Mouse (Mus musculus): ENCODE measurements around the gene Catsperz. TPM values are rescaled to one million over a fixed set of nuclear protein-coding genes. Genes with fewer than 3 reads are reported as not detected.

Gene Catsperz
- total RNA-seq, 2 experiments from 2014 or later = 1.2 to 1.4 TPM

GRCm38 (mm10) chr19:6924461-6925306, 496 bp downstream of the Catsperz start:
- DNase-seq (ENCODE audit: low spot score in 2 of 2) = peak; percentile 67 to 82

GRCm38 (mm10) chr19:6922901-6923735, 2.1 kb downstream of the Catsperz start:
- no peak for DNase-seq (ENCODE audit: low spot score in 2 of 2)

- DNase-seq (ENCODE audit: low spot score in 2 of 2) = peak; percentile 96 to 100
These were observed 3.3 kb downstream of the Catsperz start, which contains the start of gene Esrra for GRCm38 (mm10) chr19:6921647-6922567. Gene Esrra (minus strand): TSS chr19:6921813.

- no peak for DNase-seq (ENCODE audit: low spot score in 2 of 2)
These were observed 4.2 kb downstream of the Catsperz start for GRCm38 (mm10) chr19:6920741-6921636.

- DNase-seq (ENCODE audit: low spot score in 2 of 2) = no peak
These were observed 5.1 kb downstream of the Catsperz start for GRCm38 (mm10) chr19:6919876-6920740.

- DNase-seq (ENCODE audit: low spot score in 2 of 2) = no peak
These were observed 5.7 kb downstream of the Catsperz start for GRCm38 (mm10) chr19:6919431-6919830.

- no peak for DNase-seq (ENCODE audit: low spot score in 2 of 2)
These were observed 6.9 kb downstream of the Catsperz start for GRCm38 (mm10) chr19:6918321-6918720.

GRCm38 (mm10) chr19:6916496-6916895, 8.7 kb downstream of the Catsperz start:
- DNase-seq (ENCODE audit: low spot score in 2 of 2) = no peak

- DNase-seq (ENCODE audit: low spot score in 2 of 2) = no peak
These were observed 9.9 kb downstream of the Catsperz start for GRCm38 (mm10) chr19:6915276-6915675.

- no peak for DNase-seq (ENCODE audit: low spot score in 2 of 2)
These were observed 10.6 kb downstream of the Catsperz start for GRCm38 (mm10) chr19:6914540-6914939.

GRCm38 (mm10) chr19:6913991-6914390, 11.2 kb downstream of the Catsperz start:
- no peak for DNase-seq (ENCODE audit: low spot score in 2 of 2)

GRCm38 (mm10) chr19:6913036-6913435, 12.1 kb downstream of the Catsperz start:
- DNase-seq (ENCODE audit: low spot score in 2 of 2) = no peak

GRCm38 (mm10) chr19:6912205-6912970, 12.8 kb downstream of the Catsperz start:
- peak in 1 of 2 experiments; percentile 2 for DNase-seq (ENCODE audit: low spot score in 2 of 2)

GRCm38 (mm10) chr19:6911101-6912074, 13.8 kb downstream of the Catsperz start:
- DNase-seq (ENCODE audit: low spot score in 2 of 2) = peak in 1 of 2 experiments; percentile 4

- peak in 1 of 2 experiments; percentile 35 for DNase-seq (ENCODE audit: low spot score in 2 of 2)
These were observed 14.9 kb downstream of the Catsperz start for GRCm38 (mm10) chr19:6910306-6910705.

GRCm38 (mm10) chr19:6909507-6910289, 15.5 kb downstream of the Catsperz start, which contains the start of the genes Trmt112 and Prdx5:
Gene Trmt112 (plus strand): TSS chr19:6909698.
Gene Prdx5 (minus strand): TSS chr19:6910106.
- peak; percentile 64 to 81 for DNase-seq (ENCODE audit: low spot score in 2 of 2)
